Mouse (Mus musculus): ENCODE data around the gene Prss53.

DNA sequence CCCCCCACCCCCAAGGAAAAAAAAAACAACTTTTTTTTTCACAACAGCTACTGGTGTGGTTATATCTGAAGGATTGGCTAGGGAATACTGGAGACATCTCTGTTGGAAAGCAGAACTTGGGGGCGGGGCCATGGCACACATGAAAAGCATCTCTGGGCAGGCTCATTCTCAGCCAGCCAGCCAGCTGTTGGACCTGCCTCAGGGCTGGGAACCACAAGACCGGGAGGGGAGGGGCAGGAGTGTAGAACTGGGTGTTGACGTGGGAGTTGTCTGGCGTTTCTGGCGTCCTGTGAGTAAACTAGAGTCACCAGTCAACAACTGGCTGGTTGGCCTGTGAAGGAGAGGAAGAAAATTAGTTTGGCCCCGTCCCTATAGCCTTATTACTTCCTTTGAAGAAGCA is 4.8 kb downstream of the Prss53 start:
- no peak for TF ChIP-seq CTCF (IDR thresholded peaks at IDR 0.05; ENCODE audit: low read depth)
- TF ChIP-seq EP300 (IDR thresholded peaks at IDR 0.05; ENCODE audit: low read depth) = no peak

All from liver, embryonic 14.5 days (tissue).